Mouse (Mus musculus) cerebellum, postnatal 10 days (tissue): ENCODE measurements at regions not wholly inside any gene's neighbourhood (a gene's known extent, or its start where the extent isn't known, plus 50 kb on each side); places are given as distances from the start of the nearest gene placed in this dataset.

ENCODE experiments used
- DNase-seq, 2 experiments: peaks; one replicate each; pipeline ENCODE4 v3.0.0; 2021; ENCODE audit warnings: mixed read lengths in 2 of 2

- DNase-seq, result no peak
Measured at GRCm38 (mm10) chr4:137216908-137217497, 60.3 kb upstream of the Wnt4 start.

- no peak for DNase-seq
Measured at GRCm38 (mm10) chr4:137214573-137214972, 62.7 kb upstream of the Wnt4 start.

DNA sequence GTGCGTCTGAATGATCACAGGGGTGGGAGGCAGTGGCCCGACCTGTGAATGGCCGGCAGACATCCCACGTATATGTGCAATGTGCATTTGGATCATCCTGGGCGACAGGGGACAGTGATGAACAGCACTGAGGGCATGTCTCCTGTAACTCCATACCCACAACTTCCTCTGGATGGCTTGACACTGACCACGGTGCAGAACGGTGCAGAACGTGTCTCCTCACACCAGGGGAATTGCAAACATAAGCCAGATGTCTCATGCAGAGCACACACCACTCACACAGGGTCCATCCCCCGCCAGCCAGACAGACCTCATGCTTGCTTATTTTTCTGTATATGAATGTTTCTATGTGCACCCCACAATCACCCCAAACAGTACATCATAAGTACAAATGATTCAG lies 64.4 kb upstream of the Wnt4 start:
- DNase-seq, result no peak

DNA sequence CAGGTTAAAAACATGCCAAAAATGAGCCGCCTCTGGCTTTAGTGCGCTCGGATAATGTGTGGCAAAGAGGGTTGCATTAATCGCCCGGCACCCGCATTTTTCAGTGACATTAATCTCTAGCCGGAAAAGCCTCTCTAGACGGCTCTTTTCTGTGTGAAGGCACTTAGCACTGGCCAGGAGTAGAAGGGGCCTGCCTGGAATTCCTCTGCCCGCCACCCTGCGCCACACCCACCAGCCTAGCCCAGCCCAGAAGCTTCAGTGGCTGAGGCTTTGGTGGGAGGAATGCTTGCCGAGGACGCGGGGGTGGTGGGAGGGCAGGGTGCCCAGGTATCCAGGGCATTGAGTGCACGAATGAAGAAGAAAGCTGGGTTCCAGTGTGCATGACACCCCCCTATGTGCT lies 65.2 kb upstream of the Wnt4 start:
- no peak for DNase-seq

DNA sequence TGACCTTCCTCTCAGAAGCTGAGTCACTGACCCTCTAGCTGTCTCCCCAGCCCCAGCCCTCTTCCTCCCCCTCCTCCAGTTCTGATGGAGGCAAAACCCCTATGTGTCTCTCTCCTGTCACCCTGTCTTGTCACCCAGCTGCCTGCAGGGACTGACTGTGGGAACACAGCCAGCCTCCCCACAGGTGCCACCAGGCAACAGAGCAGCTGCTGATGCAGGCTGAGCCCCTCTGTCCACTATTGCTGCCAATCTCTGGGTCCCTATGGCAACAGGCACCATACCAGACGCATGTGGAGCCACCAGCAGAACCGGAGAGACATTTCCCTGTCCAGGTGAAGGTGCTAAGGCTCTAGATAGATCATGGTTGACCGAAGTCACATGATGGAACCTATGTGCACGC lies 66.0 kb upstream of the Wnt4 start:
- DNase-seq, result peak; percentile 67 to 76

- no peak for DNase-seq
Measured at GRCm38 (mm10) chr4:137210525-137210924, 66.8 kb upstream of the Wnt4 start.

DNA sequence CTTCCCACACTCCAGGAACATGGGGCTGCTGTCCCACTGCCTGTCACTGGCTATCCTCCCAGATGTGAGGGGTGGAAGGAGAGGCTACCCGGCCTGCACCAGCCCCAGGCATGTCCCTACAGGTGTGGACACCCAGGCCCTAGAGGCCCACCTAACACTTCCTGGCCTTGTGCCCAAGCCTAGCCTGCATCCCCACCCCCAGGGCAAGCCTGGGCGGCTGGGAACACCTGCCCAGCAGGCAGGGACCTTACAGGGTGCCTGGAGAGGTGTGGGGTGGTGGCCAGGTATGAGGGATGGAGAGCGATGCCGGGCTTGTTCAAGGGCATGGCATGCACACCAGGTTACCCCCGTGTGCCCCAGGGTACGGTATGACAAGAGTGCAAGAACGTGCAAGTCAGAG lies 76.3 kb upstream of the Wnt4 start:
- no peak for DNase-seq

- DNase-seq, result no peak
Measured at GRCm38 (mm10) chr4:137200426-137200825, 76.9 kb upstream of the Wnt4 start.

DNA sequence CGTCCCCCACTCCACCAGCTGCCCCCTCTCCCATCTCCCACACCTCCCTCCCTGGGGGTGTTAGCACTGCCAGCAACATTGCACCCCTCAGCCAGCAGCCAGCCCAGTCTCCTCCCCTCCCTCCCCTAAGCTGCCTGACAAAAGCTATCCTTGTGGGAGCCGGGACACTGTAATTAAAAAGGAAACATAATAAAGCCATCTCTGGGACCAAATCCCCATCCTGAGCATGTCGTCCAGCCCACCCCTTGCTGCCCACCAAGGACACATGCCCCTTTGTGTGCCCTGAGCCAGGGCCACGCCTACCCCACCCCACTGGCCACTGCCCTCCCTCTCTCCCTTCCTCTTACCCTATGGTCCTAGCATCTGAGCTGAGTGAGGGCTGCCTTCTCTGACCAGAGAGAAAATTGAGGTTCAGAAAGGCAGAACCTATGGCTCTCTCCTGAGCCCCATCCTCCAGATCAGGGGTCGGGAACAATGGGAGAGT lies 80.8 kb upstream of the Wnt4 start:
- DNase-seq, result no peak

GRCm38 (mm10) chr4:137194106-137194505 lies 83.2 kb upstream of the Wnt4 start:
- no peak for DNase-seq

DNA sequence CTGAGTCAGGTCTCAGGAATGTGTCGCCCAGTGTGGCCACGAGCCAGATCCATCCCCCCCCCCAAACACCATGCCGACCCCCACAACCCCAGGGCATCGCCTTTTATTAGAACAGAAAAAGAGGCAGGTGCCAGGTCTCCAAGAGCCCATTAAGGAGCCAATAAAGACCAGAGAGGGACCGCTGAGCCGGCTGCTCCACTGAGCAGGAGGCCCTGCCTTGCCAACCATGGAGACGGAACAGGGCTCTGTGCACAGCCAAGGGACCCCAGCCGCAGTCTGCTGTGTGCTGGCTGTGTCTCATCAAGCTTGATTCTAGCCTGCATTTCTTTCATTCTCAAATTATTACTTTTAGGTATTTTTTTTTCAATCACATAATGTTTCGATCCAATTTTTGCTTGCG lies 86.7 kb upstream of the Wnt4 start:
- peak; percentile 51 to 75 for DNase-seq

DNA sequence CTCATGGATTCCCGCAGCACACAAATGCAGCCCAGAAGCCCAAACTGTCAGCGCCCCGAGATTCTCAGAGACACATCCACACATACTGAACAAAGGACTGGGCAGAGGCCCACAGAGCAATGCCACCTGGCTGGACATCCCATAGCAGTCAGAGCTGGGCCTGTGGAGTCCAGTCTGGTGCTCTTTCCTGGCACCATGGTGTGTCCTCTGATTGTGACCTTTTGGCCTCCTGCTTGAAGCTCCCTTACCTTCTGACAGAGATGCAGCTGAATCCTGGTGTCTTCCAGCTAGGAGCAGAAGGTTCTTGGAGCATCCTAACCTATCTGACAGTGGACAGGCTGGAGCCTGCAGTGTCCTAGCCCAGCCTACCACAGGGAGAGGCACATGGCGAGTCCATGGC lies 87.5 kb upstream of the Wnt4 start:
- no peak for DNase-seq

DNA sequence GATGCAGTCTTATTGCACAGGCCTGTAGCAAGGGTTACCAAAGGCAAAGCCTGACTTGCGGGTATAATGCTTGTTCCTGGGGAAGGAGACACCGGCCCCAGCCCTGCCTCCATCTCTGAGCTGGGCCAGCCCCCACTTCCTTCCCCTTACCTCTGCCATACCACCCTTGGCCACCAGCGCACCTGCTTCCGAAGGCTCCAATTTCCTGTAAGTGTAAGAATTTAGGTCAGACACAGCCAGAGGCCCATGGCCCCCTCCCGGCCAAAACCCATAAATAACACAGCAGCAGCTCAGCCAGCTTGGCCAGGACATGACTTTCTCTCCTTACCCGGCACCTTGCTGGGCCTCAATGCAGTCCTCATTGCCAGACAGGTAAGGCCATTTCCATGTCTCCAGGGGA lies 88.2 kb upstream of the Wnt4 start:
- DNase-seq, result peak; percentile 54 to 58

GRCm38 (mm10) chr4:137187592-137187991 lies 89.7 kb upstream of the Wnt4 start:
- no peak for DNase-seq

GRCm38 (mm10) chr4:137187051-137187450 lies 90.2 kb upstream of the Wnt4 start:
- DNase-seq, result no peak

GRCm38 (mm10) chr4:137185001-137185400 lies 92.3 kb upstream of the Wnt4 start:
- DNase-seq, result no peak

DNA sequence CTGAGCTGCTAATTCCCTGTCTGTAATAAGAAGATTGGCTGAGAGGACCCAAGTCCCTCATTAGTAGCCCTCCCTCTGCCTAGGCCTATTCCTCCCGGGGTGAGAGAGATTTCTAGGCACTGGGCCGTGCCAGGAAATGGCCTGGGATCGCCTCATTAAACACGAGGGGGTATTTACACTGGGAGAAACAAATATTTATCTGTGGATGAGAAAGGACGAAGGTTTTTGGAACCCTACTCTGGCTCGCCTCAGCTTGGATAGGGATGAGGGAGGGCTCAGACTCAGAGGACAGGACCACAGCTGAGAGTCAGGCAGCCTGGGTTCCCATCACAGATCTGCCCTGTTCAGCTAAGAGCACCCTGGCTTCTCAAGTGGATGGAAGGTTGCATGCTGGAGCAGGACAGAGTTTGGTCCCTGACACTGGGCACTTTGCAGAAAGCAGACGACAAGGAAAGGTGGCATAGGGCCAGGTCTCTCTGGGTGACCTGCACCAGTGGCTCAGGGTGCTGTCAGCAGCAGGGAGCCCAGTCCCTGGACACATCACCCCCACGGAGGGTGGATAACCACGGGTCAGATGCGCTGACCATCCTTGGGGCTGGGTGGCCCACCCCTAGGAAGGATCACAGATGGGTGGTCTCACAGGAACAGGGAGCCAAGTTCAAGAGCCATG lies 94.0 kb upstream of the Wnt4 start:
- DNase-seq, result peak; percentile 49 to 51

- no peak for DNase-seq
Measured at GRCm38 (mm10) chr4:137182547-137182946, 94.7 kb upstream of the Wnt4 start.

GRCm38 (mm10) chr4:137181252-137181651 lies 96.0 kb upstream of the Wnt4 start:
- DNase-seq, result no peak

GRCm38 (mm10) chr4:137180083-137180482 lies 97.2 kb upstream of the Wnt4 start:
- DNase-seq, result no peak

DNA sequence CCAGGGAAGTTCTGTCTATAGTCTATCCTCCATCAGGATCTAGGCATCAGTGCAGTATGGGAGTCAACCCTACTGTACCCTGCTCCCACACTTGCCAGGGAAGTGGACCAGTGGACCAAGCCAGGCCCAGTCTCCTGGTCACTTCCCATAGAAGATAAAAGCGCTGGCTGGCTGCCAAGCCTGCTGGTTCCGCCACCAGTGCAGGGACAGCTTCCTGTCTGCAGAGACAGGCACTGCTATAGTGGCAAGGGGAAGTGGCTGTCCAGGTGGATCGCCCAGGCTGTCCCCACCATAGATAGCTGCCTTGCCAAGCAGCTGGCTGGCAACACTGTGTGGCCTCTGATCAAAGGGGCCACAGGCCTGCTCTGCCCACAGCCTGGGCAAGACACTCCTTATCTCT lies 98.5 kb upstream of the Wnt4 start:
- DNase-seq, result peak; percentile 75

- DNase-seq, result no peak
Measured at GRCm38 (mm10) chr4:137164933-137165332, 112.4 kb upstream of the Wnt4 start.

DNA sequence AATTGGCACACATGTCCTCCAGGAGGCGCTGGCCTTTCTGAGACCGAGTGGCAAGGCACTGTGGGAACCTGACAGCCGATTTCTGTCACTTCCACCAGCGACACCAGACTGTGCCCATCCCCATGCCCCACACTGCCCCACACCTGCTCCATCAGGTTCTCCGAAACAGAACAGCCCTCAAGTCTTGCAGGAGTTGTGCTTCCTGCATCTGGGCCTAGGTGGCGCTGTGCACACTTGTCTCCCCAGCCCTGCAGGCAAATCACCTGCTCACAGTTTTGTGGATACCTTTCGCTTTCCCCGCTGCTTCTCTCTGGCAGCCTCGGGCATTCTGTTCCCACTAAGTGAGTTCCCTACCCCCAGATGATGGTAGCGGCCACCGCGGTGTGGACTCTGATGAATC lies 112.9 kb upstream of the Wnt4 start:
- DNase-seq, result peak; percentile 91 to 95

DNA sequence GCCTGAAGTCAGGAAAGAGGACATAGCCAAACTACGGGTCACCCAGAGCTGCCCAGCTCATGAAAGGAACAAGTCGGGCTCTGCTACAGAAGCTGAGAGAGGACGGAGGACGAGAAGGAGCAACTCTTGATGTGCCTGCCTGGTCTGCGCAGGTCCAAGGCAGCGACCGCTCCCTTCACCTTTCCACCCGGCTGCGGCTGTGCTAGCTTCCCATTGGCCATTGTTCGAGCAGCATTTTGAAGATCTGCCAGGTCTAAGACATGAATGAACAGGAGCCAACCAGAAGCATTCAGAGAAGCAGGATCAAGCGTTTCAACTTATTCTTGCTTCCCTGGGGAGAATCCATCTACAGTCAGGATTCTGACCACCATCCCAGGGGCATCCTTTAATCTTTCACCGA lies 113.3 kb upstream of the Wnt4 start:
- DNase-seq, result no peak

DNA sequence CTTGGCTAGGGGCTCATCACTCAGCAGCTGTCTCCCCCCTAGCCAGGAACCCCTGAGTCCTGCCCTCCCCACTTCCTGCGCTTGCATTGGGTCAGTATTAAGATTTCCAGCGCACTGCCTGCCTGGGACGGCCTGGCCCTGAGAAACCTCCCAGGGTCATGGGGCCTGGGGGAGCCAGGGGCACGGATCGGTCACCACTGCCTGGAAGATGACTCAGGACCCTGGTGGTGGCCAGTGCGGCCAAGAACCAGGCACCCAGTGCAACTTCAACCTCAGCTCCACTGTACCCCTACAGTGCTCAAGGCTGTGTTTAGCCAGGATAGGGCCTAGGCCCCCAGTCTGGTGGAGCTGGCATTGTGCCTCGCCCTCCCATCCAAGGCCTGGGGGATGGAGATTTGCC lies 111.9 kb upstream of the Zbtb40 start:
- no peak for DNase-seq
